ENCODE assay signal across 16 mouse cellular contexts in the genomic region with DNA sequence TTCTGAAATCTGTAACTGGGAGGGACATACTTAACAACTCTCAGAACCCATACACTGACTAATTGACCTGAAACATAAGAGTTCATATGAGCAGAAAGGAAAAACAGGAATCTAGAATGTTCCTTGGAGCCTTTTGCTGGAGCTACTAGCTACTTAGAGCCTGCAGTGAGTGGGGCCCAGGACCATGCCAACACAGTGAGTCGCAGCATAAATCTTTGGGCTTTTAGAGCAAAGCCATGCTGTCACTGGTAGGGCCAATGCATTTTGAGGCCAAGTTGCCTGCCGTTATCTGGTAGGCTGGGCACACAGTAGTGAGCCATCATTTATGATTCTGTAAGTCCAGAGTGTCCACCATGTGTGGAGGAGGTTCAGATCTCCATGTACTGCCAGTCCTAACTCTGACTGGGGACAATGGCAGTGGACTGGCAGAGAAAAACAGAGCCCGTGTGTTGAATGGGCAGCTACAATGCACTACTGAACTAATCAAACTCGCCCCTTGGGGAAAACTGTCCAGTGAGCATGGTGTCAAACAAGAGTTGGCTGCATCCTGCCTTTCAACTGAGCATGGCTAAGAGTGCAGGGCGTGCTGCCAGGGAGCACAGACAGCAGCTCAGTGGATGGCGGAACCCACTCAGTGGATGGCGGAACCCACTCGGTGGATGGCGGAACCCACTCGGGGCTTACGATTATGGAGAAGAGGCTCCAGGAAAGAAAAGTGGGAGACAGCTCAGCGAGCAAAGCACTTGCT.
A peak's percentile ranks its signal among the peaks of the same experiment; 100 is the strongest.
DNase-seq lines count a peak whose midpoint lies in the region; ATAC-seq and TF ChIP-seq lines count a peak whose summit lies in the region.
"Had no signal": no experiment of that assay in that cellular context is flagged by ENCODE, and none has a peak within 500 bp of the region (broad histone marks: within the 10 kb centered on the region; RNA-seq: fewer than 3 reads in every experiment).

No protein-coding gene starts in this region.

- no peak for TF ChIP-seq CTCF in stomach, postnatal 0 days (IDR thresholded peaks at IDR 0.05; ENCODE audit: low read depth)

- TF ChIP-seq EP300 in stomach, postnatal 0 days (optimal IDR thresholded peaks at IDR 0.05): no peak

- H3K27ac ChIP-seq in stomach, postnatal 0 days (replicated peaks): no peak overlapping the region
- H3K27ac ChIP-seq: embryonic facial prominence, embryonic 15.5 days; forebrain, embryonic 10.5 days; liver, embryonic 13.5 days; lung, embryonic 15.5 days; macrophage; midbrain, embryonic 12.5 days; neural tube, embryonic 13.5 days had no signal

- no peaks in the 10 kb centered on the region for H3K36me3 ChIP-seq in stomach, postnatal 0 days (ENCODE audit: control insufficient read depth, insufficient read depth, low read length)
- H3K36me3 ChIP-seq: embryonic facial prominence, embryonic 15.5 days; liver, embryonic 13.5 days; lung, embryonic 15.5 days; midbrain, embryonic 12.5 days; neural tube, embryonic 13.5 days had no signal

- WGBS in stomach, postnatal 0 days: 88% methylated on average over 12 of the region's 12 CpGs

- H3K27me3 ChIP-seq in stomach, postnatal 0 days (ENCODE audit: control insufficient read depth, insufficient read depth, low read length): no peaks in the 10 kb centered on the region
- H3K27me3 ChIP-seq: CH12.LX; embryonic facial prominence, embryonic 15.5 days; liver, embryonic 13.5 days; lung, embryonic 15.5 days; midbrain, embryonic 12.5 days; neural tube, embryonic 13.5 days had no signal

- DNase-seq in adrenal gland, postnatal 14 days: peak; percentile 31
- no peak for DNase-seq in adrenal gland, postnatal 25 days
- DNase-seq in layer of hippocampus, postnatal 10 days (ENCODE audit: low spot score in 2 of 2): peak; percentile 33 to 47
- no peak for DNase-seq in layer of hippocampus, adult 11-12 months (ENCODE audit: low spot score)
- peak; percentile 17 for DNase-seq in Muller cell, postnatal 12 days (ENCODE audit: inconsistent ontology term)
- peak; percentile 79 to 85 for DNase-seq in cerebellum, postnatal 10 days
- no peak for DNase-seq in thymus, postnatal 0 days (ENCODE audit: low spot score)
- no peak for DNase-seq in stomach, postnatal 0 days (ENCODE audit: low spot score)
- DNase-seq: liver, embryonic 13.5 days had no signal

- H3K9me3 ChIP-seq in stomach, postnatal 0 days (ENCODE audit: control insufficient read depth, low read length): no peaks in the 10 kb centered on the region
- H3K9me3 ChIP-seq: embryonic facial prominence, embryonic 15.5 days; liver, embryonic 13.5 days; lung, embryonic 15.5 days; midbrain, embryonic 12.5 days; neural tube, embryonic 13.5 days had no signal

- ATAC-seq in stomach, postnatal 0 days (ENCODE audit: low FRiP score, low TSS enrichment): no peak

- no peak overlapping the region for H3K4me2 ChIP-seq in stomach, postnatal 0 days (replicated peaks; ENCODE audit: low read depth)
- H3K4me2 ChIP-seq: embryonic facial prominence, embryonic 15.5 days; liver, embryonic 13.5 days; lung, embryonic 15.5 days; midbrain, embryonic 12.5 days; neural tube, embryonic 13.5 days had no signal

- H3K4me3 ChIP-seq in stomach, postnatal 0 days (ENCODE audit: low read depth, low read length): no peak overlapping the region
- H3K4me3 ChIP-seq: embryonic facial prominence, embryonic 15.5 days; forebrain, embryonic 10.5 days; liver, embryonic 13.5 days; lung, embryonic 15.5 days; midbrain, embryonic 12.5 days; neural tube, embryonic 13.5 days had no signal

- H3K9ac ChIP-seq in stomach, postnatal 0 days (ENCODE audit: low read length): no peak overlapping the region
- H3K9ac ChIP-seq: embryonic facial prominence, embryonic 15.5 days; liver, embryonic 13.5 days; lung, embryonic 15.5 days; midbrain, embryonic 12.5 days; neural tube, embryonic 13.5 days had no signal

- H3K4me1 ChIP-seq in stomach, postnatal 0 days (replicated peaks; ENCODE audit: control insufficient read depth, insufficient read depth): no peaks in the 10 kb centered on the region
- H3K4me1 ChIP-seq: embryonic facial prominence, embryonic 15.5 days; liver, embryonic 13.5 days; midbrain, embryonic 12.5 days; neural tube, embryonic 13.5 days had no signal

Comparison
In these comparisons a context has a peak if more than half of its experiments do, and no peak if none do; other contexts are left out.
1. DNase-seq: peak in adrenal gland, postnatal 14 days (single experiment), layer of hippocampus, postnatal 10 days (2 of 2), Muller cell, postnatal 12 days (single experiment) and cerebellum, postnatal 10 days (2 of 2); none in adrenal gland, postnatal 25 days (single experiment), layer of hippocampus, adult 11-12 months (single experiment), thymus, postnatal 0 days (single experiment) and stomach, postnatal 0 days (single experiment).